In the genomic region with DNA sequence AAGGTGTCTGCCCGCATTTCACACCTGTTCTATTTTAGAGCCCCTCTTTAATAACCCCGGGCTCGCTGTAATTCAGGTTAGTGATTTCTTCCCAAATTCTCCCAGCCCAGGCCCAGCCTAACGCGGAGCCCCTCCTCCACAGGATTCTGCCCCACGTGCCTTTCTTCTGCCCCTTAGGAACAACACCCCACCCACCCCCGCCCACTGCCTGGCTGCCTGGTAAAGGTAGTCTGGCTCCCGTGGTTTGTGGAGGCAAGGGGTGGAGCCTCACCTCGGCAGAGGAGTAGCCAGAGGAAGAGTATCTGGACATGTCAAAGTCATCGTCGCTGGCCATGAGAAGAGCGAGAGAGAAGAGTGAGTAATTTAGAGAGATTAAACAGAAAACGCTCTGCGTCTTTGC, we compare ENCODE assay signal across 24 mouse cellular contexts. TPM values are rescaled to one million over a fixed set of nuclear protein-coding genes. Genes with fewer than 3 reads are reported as not detected.
DNase-seq lines count a peak whose midpoint lies in the region; ATAC-seq and TF ChIP-seq lines count a peak whose summit lies in the region.
"Had no signal": no experiment of that assay in that cellular context is flagged by ENCODE, and none has a peak within 500 bp of the region (broad histone marks: within the 10 kb centered on the region; RNA-seq: fewer than 3 reads in every experiment).

No protein-coding gene starts in this region.

- no peak for TF ChIP-seq EP300 in lung, postnatal 0 days (IDR thresholded peaks at IDR 0.05)

- TF ChIP-seq CTCF in lung, postnatal 0 days (IDR thresholded peaks at IDR 0.05) = no peak

- H3K4me2 ChIP-seq in embryonic facial prominence, embryonic 11.5 days (ENCODE audit: low read depth, low read length) = no peak overlapping the region
- no peak overlapping the region for H3K4me2 ChIP-seq in lung, postnatal 0 days (replicated peaks; ENCODE audit: low read depth, low read length)
- H3K4me2 ChIP-seq: forebrain, embryonic 13.5 days; heart, embryonic 12.5 days; heart, embryonic 15.5 days; hindbrain, embryonic 14.5 days had no signal

- no peak for DNase-seq in embryonic facial prominence, embryonic 11.5 days (ENCODE audit: low spot score)
- no peak for DNase-seq in embryonic facial prominence, embryonic 10.5 days (ENCODE audit: low spot score)
- no peak for DNase-seq in lung, postnatal 0 days (ENCODE audit: low spot score)
- DNase-seq in lung, postnatal 14 days = no peak
- peak; percentile 63 for DNase-seq in R1 (ENCODE audit: low read depth, low spot score)
- no peak for DNase-seq in retina, embryonic 14.5 days (ENCODE audit: low spot score)
- DNase-seq: adrenal gland, adult 2 months; adrenal gland, postnatal 14 days; cerebellum, adult 11 months; cerebellum, adult 2 months; cerebellum, adult 9-11 months; cerebellum, postnatal 25 days; gastrocnemius, postnatal 25 days; heart, adult 18-20 months; heart, postnatal 10 days; heart, postnatal 36 days had no signal

- ATAC-seq in embryonic facial prominence, embryonic 11.5 days (replicated peaks; ENCODE audit: insufficient number of reproducible peaks, low FRiP score, low TSS enrichment, low read depth) = peak; percentile 36
- peak; percentile 37 for ATAC-seq in lung, postnatal 0 days
- ATAC-seq: forebrain, embryonic 13.5 days; forebrain, embryonic 16.5 days; hindbrain, postnatal 0 days; inflammation-experienced regulatory T-cells, adult 6 months had no signal

- no peak overlapping the region for H3K27ac ChIP-seq in embryonic facial prominence, embryonic 11.5 days (replicated peaks; ENCODE audit: low read depth, low read length)
- no peak overlapping the region for H3K27ac ChIP-seq in embryonic facial prominence, embryonic 10.5 days (replicated peaks)
- no peak overlapping the region for H3K27ac ChIP-seq in lung, postnatal 0 days (ENCODE audit: low read length)
- H3K27ac ChIP-seq: forebrain, embryonic 10.5 days; forebrain, embryonic 13.5 days; heart, embryonic 15.5 days; hindbrain, embryonic 14.5 days; hindbrain, postnatal 0 days had no signal

- H3K36me3 ChIP-seq in embryonic facial prominence, embryonic 11.5 days (replicated peaks; ENCODE audit: control insufficient read depth, insufficient read depth, low read depth, low read length) = no peaks in the 10 kb centered on the region
- H3K36me3 ChIP-seq in embryonic facial prominence, embryonic 10.5 days (replicated peaks) = no peaks in the 10 kb centered on the region
- H3K36me3 ChIP-seq in lung, postnatal 0 days (ENCODE audit: insufficient read depth, low read length) = no peaks in the 10 kb centered on the region
- H3K36me3 ChIP-seq: heart, embryonic 12.5 days; heart, embryonic 15.5 days had no signal

- no peaks in the 10 kb centered on the region for H3K27me3 ChIP-seq in embryonic facial prominence, embryonic 11.5 days (ENCODE audit: control insufficient read depth, insufficient read depth, low read length)
- peaks cover 45% of the 10 kb centered on the region for H3K27me3 ChIP-seq in embryonic facial prominence, embryonic 10.5 days (replicated peaks; ENCODE audit: low read depth, poor library complexity, severe bottlenecking)
- H3K27me3 ChIP-seq in lung, postnatal 0 days (replicated peaks; ENCODE audit: insufficient read depth, low read length) = no peaks in the 10 kb centered on the region
- H3K27me3 ChIP-seq: forebrain, embryonic 13.5 days had no signal

- no peak overlapping the region for H3K4me3 ChIP-seq in embryonic facial prominence, embryonic 11.5 days (ENCODE audit: low read depth, low read length)
- H3K4me3 ChIP-seq in embryonic facial prominence, embryonic 10.5 days = no peak overlapping the region
- no peak overlapping the region for H3K4me3 ChIP-seq in lung, postnatal 0 days (ENCODE audit: low read depth, low read length)
- H3K4me3 ChIP-seq: forebrain, embryonic 10.5 days; forebrain, embryonic 13.5 days; heart, embryonic 12.5 days; heart, embryonic 15.5 days had no signal

- H3K9me3 ChIP-seq in embryonic facial prominence, embryonic 11.5 days (replicated peaks; ENCODE audit: control insufficient read depth, low read length) = no peaks in the 10 kb centered on the region
- no peaks in the 10 kb centered on the region for H3K9me3 ChIP-seq in embryonic facial prominence, embryonic 10.5 days
- no peaks in the 10 kb centered on the region for H3K9me3 ChIP-seq in lung, postnatal 0 days (ENCODE audit: low read length)
- H3K9me3 ChIP-seq: forebrain, embryonic 10.5 days; forebrain, embryonic 13.5 days; heart, embryonic 12.5 days; heart, embryonic 15.5 days had no signal

- H3K4me1 ChIP-seq in embryonic facial prominence, embryonic 11.5 days (ENCODE audit: control insufficient read depth, insufficient read depth, low read length) = no peaks in the 10 kb centered on the region
- H3K4me1 ChIP-seq in embryonic facial prominence, embryonic 10.5 days = peaks cover 8% of the 10 kb centered on the region
- H3K4me1 ChIP-seq in lung, postnatal 0 days (ENCODE audit: insufficient read depth, low read depth, low read length) = no peaks in the 10 kb centered on the region
- H3K4me1 ChIP-seq: heart, embryonic 12.5 days; heart, embryonic 15.5 days had no signal

- 40% methylated on average over 14 of the region's 14 CpGs for WGBS in embryonic facial prominence, embryonic 11.5 days
- 40% methylated on average over 14 of the region's 14 CpGs for WGBS in embryonic facial prominence, embryonic 10.5 days
- WGBS in lung, postnatal 0 days = 43% methylated on average over 14 of the region's 14 CpGs

- H3K9ac ChIP-seq in embryonic facial prominence, embryonic 11.5 days (replicated peaks; ENCODE audit: low read length) = no peak overlapping the region
- H3K9ac ChIP-seq in lung, postnatal 0 days (replicated peaks; ENCODE audit: low read depth) = no peak overlapping the region
- H3K9ac ChIP-seq: forebrain, embryonic 13.5 days; heart, embryonic 12.5 days; heart, embryonic 15.5 days; hindbrain, embryonic 14.5 days had no signal

RNA-seq across cellular contexts. Expression of a gene that starts 3.5 kb away (rescaled TPM):
- polyA plus RNA-seq in embryonic facial prominence, embryonic 11.5 days (2014; fragmentation: Nextera tagmentation; extraction: Ambion mirVana) = 6.3 and 6.4 TPM in 2 replicates
- 5.3 and 6.1 TPM in 2 replicates for polyA plus RNA-seq in embryonic facial prominence, embryonic 10.5 days (2016; fragmentation: Nextera tagmentation; extraction: Ambion mirVana)
- polyA plus RNA-seq in lung, postnatal 0 days (2015; fragmentation: Nextera tagmentation; extraction: Ambion mirVana) = 37.3 and 41.4 TPM in 2 replicates
- polyA plus RNA-seq: heart, embryonic 12.5 days; inflammation-experienced regulatory T-cells, adult 6 months had no signal

RNA-seq across cellular contexts. Expression of a gene that starts 17.8 kb away (rescaled TPM):
- 9.7 and 11.4 TPM in 2 replicates for polyA plus RNA-seq in embryonic facial prominence, embryonic 11.5 days (2014; fragmentation: Nextera tagmentation; extraction: Ambion mirVana)
- 5.7 and 8.9 TPM in 2 replicates for polyA plus RNA-seq in embryonic facial prominence, embryonic 10.5 days (2016; fragmentation: Nextera tagmentation; extraction: Ambion mirVana)
- 5.0 and 5.5 TPM in 2 replicates for polyA plus RNA-seq in lung, postnatal 0 days (2015; fragmentation: Nextera tagmentation; extraction: Ambion mirVana)
- polyA plus RNA-seq: inflammation-experienced regulatory T-cells, adult 6 months had no signal

RNA-seq across cellular contexts. Expression of a gene that starts 48.7 kb away (rescaled TPM):
- polyA plus RNA-seq in embryonic facial prominence, embryonic 11.5 days (2014; fragmentation: Nextera tagmentation; extraction: Ambion mirVana) = 2.3 and 4.3 TPM in 2 replicates
- polyA plus RNA-seq in embryonic facial prominence, embryonic 10.5 days (2016; fragmentation: Nextera tagmentation; extraction: Ambion mirVana) = 2.0 and 2.6 TPM in 2 replicates
- 4.7 and 5.2 TPM in 2 replicates for polyA plus RNA-seq in lung, postnatal 0 days (2015; fragmentation: Nextera tagmentation; extraction: Ambion mirVana)

RNA-seq across cellular contexts. Expression of a gene that starts 48.9 kb away (rescaled TPM):
- polyA plus RNA-seq in embryonic facial prominence, embryonic 11.5 days (2014; fragmentation: Nextera tagmentation; extraction: Ambion mirVana) = 0.21 and 1.5 TPM in 2 replicates
- 1.3 and 1.8 TPM in 2 replicates for polyA plus RNA-seq in embryonic facial prominence, embryonic 10.5 days (2016; fragmentation: Nextera tagmentation; extraction: Ambion mirVana)
- polyA plus RNA-seq in lung, postnatal 0 days (2015; fragmentation: Nextera tagmentation; extraction: Ambion mirVana) = 8.9 and 9.0 TPM in 2 replicates
- polyA plus RNA-seq: inflammation-experienced regulatory T-cells, adult 6 months had no signal

RNA-seq across cellular contexts. Expression of a gene that starts 55.7 kb away (rescaled TPM):
- 59.7 and 62.3 TPM in 2 replicates for polyA plus RNA-seq in embryonic facial prominence, embryonic 11.5 days (2014; fragmentation: Nextera tagmentation; extraction: Ambion mirVana)
- polyA plus RNA-seq in embryonic facial prominence, embryonic 10.5 days (2016; fragmentation: Nextera tagmentation; extraction: Ambion mirVana) = 55.4 and 61.4 TPM in 2 replicates
- 23.7 and 28.5 TPM in 2 replicates for polyA plus RNA-seq in lung, postnatal 0 days (2015; fragmentation: Nextera tagmentation; extraction: Ambion mirVana)
